Mouse (Mus musculus) Patski (cell line): Measurements from ENCODE around the gene Eed. TPM values are rescaled to one million over a fixed set of nuclear protein-coding genes. Genes with fewer than 3 reads are reported as not detected.

ENCODE experiments used
- ATAC-seq: fragments of 100-300 bp; one replicate; pipeline ENCODE4 v1.8.0; 2021
- CTCF ChIA-PET: fragments of 350-600 bp; sonication (Branson Sonifier 250); formaldehyde crosslinking; loops from one replicate; lab custom pipeline; 2022; ENCODE audit warnings: inconsistent platforms; lab: Charles Lee
- POLR2A ChIA-PET: fragments of 350-600 bp; sonication (Branson Sonifier 250); formaldehyde crosslinking; loops from one replicate; lab custom pipeline; 2022; ENCODE audit warnings: antibody characterized with exemption, inconsistent platforms; lab: Charles Lee
- DNase-seq: peaks from one replicate; pipeline ENCODE4 v3.0.0-alpha.2; 2011; ENCODE audit warnings: low read depth, low spot score
- H3K27me3 ChIP-seq: fragments of 371-371 bp; one replicate; pipeline ENCODE4 v1.5.1; 2021
- CTCF ChIP-seq: fragments of 100-300 bp; IDR thresholded peaks from one replicate; pipeline ENCODE4 v1.5.1; 2021
- in situ Hi-C: fragments of 300-500 bp; cut with MboI; formaldehyde crosslinking; loops from 3 replicates; pipeline ENCODE4 v1.11.1; 2018; ENCODE audit warnings: low pct_unique_long_range_greater_than_20kb, mixed read lengths
- polyA plus RNA-seq: library from polyadenylated mRNA; unstranded; gene quantifications from one replicate; pipeline ENCODE4 v1.2.3, GENCODE M21; 2021

The Eed gene
- polyA plus RNA-seq, 1 experiment from 2014 or later: 74.1 TPM

DNA sequence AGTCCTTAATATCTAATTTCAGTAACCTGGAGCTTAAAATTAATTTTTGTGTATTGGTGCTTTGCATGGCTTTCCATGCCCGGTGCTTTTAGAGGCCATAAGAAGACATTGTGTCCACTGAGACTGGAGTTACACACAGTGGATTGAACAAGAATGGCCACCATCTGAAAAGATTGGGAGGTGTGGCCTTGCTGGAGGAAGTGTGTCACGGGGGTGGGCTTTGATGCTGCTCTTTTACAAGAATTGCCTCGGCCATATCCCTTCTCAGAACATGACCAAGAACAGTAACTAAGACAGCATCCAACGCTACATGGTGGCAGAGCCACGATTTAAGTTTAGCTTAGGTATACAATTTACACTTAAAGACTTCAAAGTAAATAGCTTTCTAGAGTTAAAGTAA, 26.5 kb downstream of the Eed start:
- no peak for TF ChIP-seq CTCF
- POLR2A ChIA-PET: no interaction called here
- DNase-seq (no peak), ATAC-seq (no peak)
- in situ Hi-C loops: no loop called here
- H3K27me3 ChIP-seq: no peaks in the 10 kb centered on the region
- CTCF ChIA-PET: no interaction called here

DNA sequence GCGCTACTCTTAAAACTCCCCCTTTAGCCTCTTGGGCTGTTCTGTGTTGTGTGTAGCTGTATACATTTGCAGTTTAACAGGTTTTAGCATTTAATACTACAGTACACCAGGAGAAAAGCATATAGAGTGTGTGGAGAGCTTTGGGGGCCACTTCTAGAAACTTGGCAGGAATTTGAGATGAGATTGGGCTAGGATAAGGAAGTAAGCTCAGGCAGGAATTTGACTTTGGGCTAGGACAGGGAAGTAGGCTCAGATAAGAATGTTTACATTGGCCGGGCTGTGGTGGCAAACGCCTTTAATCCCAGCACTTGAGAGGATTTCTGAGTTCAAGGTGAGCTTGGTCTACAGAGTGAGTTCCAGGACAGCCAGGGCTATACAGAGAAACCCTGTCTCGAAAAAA, 31.4 kb downstream of the Eed start:
- CTCF ChIA-PET: interaction anchor here (1.3 kb wide), 1 partner anchor 8 kb away, joined by 4 read pairs; the partner anchor contains the start of gene Hikeshi
- POLR2A ChIA-PET: no interaction called here
- H3K27me3 ChIP-seq: no peaks in the 10 kb centered on the region
- ATAC-seq (no peak), DNase-seq (no peak)
- TF ChIP-seq CTCF: no peak
- in situ Hi-C loops: no loop called here

DNA sequence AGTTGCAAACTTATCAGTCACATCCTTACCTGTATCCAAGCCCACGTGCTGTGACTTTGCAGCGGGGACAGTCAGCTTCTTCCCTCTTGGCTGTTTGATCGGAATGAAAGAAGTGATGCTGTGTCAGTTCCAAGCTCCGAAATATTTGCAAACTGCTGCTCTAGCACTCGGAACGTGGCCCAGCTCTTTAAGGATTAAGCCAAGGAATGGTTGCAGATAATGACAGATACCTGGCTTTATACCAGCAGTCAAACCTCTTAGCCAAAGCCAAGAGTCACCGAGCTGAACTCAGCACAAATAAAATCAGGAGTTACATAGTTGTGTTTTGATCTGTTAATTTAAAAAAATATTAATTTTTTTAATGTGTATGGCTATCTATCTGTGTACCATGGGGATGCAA, 32.8 kb downstream of the Eed start:
- ChIA-PET POLR2A (no interaction called here), CTCF (no interaction called here)
- H3K27me3 ChIP-seq: no peaks in the 10 kb centered on the region
- DNase-seq (no peak), ATAC-seq (no peak)
- TF ChIP-seq CTCF: no peak
- in situ Hi-C loops: no loop called here

DNA sequence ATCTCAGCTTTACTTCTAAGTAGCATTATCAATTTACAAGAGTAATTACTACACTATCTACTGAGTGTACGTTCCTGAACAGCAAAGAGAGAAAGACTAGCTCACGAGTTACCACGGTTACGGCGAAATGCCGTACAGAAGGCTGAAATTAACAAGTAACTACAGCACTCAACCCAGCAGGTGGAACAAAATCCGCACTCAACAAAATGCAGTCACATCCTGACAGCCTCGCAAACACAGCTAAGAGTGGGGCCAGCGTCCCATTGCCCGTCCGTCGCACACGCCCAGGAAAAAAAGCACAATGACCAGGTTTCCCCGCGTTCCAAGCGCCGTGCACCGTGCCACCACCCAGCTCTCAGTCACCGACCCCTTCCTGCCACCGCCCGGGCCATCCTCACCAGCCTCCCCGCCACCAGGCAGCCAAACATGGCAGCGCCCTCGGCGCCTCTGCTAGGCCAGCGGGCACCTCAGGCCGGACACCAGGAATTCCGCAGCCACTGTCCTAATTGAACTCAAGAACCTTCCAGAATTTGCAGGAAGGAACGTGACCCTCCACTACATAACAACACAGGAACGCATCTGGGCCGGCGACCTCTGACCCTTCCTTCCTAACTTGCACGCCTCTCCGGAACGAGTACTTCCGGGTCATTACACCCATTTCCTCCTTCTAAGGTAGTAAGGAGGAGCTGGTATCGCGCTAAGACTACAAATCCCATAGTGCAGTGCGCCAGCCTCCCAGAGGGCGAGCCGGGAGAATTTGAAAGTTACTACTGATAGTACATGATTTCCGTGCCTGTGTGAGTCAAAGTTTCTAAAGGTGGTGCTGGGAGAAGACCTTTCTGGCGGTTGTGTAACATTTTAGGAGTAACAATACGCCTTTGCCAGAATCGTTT, 40.0 kb downstream of the Eed start, which contains the start of gene Hikeshi:
TSS of gene Hikeshi (minus strand) at position 634 of the 893 bp plus-strand sequence.
- in situ Hi-C loops: no loop called here
- ChIA-PET POLR2A (no interaction called here), CTCF (interaction anchor here (1.1 to 1.7 kb wide), 5 partner anchors 9 to 463 kb away, joined by 3 to 4 read pairs (median 3); no protein-coding TSS in a partner anchor)
- no peak for TF ChIP-seq CTCF
- no peaks in the 10 kb centered on the region for H3K27me3 ChIP-seq
- peak; percentile 85 for ATAC-seq
- DNase-seq: peak; percentile 73

DNA sequence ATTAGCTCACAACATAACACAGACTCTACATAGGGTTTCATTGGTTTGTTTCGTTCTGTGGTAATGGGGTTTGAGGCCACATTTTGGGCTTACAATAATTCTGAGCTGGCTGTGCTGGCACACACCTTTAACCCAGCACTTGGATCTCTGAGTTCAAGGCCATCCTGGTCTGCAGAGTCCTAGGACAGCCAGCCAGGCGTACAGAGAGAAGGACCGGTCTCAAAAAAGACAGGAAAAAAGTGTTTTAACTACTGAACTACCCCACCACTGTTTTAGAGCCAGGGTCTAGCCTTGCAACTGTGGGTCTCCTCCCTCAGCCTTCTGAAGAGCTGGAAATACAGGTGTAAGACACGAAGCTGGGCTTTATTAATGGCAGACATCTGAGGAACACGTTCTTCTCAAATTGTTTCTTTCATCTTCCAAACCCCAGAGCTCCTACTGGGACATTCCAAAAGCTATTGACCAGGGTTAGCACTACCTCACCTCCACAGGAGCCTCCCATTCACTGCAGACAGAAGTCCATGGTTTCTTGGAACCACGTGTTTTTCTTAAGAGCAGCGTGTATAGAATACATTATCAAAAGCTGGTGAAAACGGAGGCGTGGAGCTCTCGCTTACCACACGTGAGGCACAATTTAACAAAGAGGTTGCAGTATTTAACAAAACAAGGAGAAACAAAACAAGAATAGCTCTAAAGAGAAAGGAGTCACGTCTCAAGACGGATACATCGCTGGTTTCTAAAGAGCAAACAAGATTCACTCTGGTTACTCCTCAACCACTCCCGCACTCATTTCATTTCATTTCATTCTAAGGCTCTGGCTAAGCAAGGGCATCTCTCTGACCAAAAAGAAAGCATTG, 41.1 kb downstream of the Eed start:
- ATAC-seq (no peak), DNase-seq (no peak)
- in situ Hi-C loops: no loop called here
- CTCF ChIA-PET: interaction anchor here (1.1 to 1.6 kb wide), 3 partner anchors 22 to 462 kb away, joined by 3 to 4 read pairs (median 3); no protein-coding TSS in a partner anchor
- no peaks in the 10 kb centered on the region for H3K27me3 ChIP-seq
- POLR2A ChIA-PET: no interaction called here
- no peak for TF ChIP-seq CTCF

GRCm38 (mm10) chr7:89923441-89924180, 57.2 kb downstream of the Eed start:
- DNase-seq: no peak
- CTCF ChIA-PET: interaction anchor here (1.6 kb wide), 1 partner anchor 15 kb away, joined by 6 read pairs; no protein-coding TSS in a partner anchor
- no peak for ATAC-seq
- in situ Hi-C loops: no loop called here
- POLR2A ChIA-PET: no interaction called here
- no peak for TF ChIP-seq CTCF
- no peaks in the 10 kb centered on the region for H3K27me3 ChIP-seq

- ATAC-seq (no peak), DNase-seq (no peak)
- CTCF ChIA-PET: interaction anchor here (0.9 to 1.4 kb wide), 3 partner anchors 9 to 22 kb away, joined by 3 to 4 read pairs (median 3); no protein-coding TSS in a partner anchor
- POLR2A ChIA-PET: no interaction called here
- in situ Hi-C loops: no loop called here
- no peaks in the 10 kb centered on the region for H3K27me3 ChIP-seq
- TF ChIP-seq CTCF: no peak
Observed at GRCm38 (mm10) chr7:89917776-89918175, 63.0 kb downstream of the Eed start.

DNA sequence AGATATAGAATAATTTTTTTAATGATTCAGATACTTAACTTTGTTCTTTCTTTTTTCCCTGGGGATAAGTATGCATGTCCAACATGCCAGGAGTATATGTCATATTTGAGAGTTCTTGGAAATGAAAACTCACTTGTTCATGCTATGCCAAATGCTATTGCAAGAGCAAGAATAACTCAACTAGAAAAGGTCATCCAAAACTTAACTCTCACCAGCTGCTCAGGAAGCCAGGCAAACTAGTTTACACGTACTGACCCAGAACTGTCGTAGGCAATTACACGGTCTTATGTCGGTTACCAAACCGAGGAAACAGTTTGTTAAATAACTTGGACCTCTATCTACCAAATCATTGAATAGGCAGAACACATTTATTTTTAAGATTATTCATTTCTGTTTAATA, 64.1 kb downstream of the Eed start:
- ATAC-seq (no peak), DNase-seq (no peak)
- in situ Hi-C loops: no loop called here
- ChIA-PET CTCF (interaction anchor here (1.2 kb wide), 1 partner anchor 9 kb away, joined by 3 read pairs; no protein-coding TSS in a partner anchor), POLR2A (no interaction called here)
- TF ChIP-seq CTCF: no peak
- no peaks in the 10 kb centered on the region for H3K27me3 ChIP-seq

DNA sequence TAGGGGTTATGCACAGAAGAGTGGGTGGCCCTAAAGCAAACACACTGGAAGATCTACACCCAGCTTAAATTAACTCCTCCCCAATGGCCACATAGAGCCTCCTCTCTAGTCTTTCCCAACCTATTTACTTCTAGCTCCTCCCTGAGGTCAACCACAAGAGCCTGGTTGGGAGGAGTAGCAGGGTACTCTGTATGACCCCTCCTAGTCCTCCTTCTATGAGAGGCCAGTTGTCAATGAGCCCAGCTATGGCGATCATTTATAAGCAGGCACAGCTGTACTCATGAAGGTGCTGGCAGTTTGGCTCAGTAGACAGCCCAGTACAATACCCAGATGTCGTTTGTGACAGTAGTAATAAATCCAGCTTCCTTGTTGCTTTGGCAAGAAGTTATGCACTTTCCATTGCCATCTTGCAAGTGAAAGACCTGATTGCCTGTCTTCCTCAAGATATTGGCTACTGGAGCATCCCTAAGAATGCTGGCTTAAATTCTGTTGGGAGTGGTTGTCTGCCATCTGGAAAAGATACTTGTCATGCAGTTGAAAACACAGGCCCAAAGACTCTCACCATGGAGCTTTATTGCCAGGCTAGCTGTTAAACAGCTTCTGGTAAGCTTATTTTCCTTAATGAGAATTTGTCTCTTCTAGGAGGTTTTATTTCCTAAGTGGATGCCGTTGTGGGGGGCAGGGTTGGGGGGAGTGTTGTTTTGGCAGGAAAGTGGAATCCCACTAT, 67.2 kb downstream of the Eed start:
- TF ChIP-seq CTCF: no peak
- no peak for ATAC-seq
- ChIA-PET POLR2A (interaction anchor here (0.6 kb wide), 1 partner anchor 832 kb away, joined by 3 read pairs; no protein-coding TSS in a partner anchor), CTCF (interaction anchor here (1.0 to 3.0 kb wide), 4 partner anchors 14 to 436 kb away, joined by 3 to 9 read pairs (median 4); no protein-coding TSS in a partner anchor)
- in situ Hi-C loops: no loop called here
- H3K27me3 ChIP-seq: no peaks in the 10 kb centered on the region
- DNase-seq: no peak
